Mouse (Mus musculus): ENCODE results near the gene Snap47.

Snap47 gene

GRCm38 (mm10) chr11:59451086-59451485 lies at the start of gene Snap47:
Gene Snap47 (minus strand): TSS chr11:59451186.
- no peak for DNase-seq (ENCODE audit: low spot score)

GRCm38 (mm10) chr11:59497747-59498146 lies 46.8 kb upstream of the Snap47 start:
- no peak for DNase-seq (ENCODE audit: low spot score)

GRCm38 (mm10) chr11:59496672-59497310 lies 45.8 kb upstream of the Snap47 start:
- DNase-seq (ENCODE audit: low spot score), result no peak

GRCm38 (mm10) chr11:59486222-59486621 lies 35.2 kb upstream of the Snap47 start:
- DNase-seq (ENCODE audit: low spot score), result no peak

- DNase-seq (ENCODE audit: low spot score), result no peak
These were observed 34.7 kb upstream of the Snap47 start for GRCm38 (mm10) chr11:59485641-59486040.

- peak; percentile 61 for DNase-seq (ENCODE audit: low spot score)
These were observed 32.2 kb upstream of the Snap47 start for GRCm38 (mm10) chr11:59483212-59483611.

- no peak for DNase-seq (ENCODE audit: low spot score)
These were observed 26.3 kb upstream of the Snap47 start for GRCm38 (mm10) chr11:59477240-59477639.

GRCm38 (mm10) chr11:59472326-59472677 lies 21.3 kb upstream of the Snap47 start, which contains the start of gene Zfp867:
Gene Zfp867 (minus strand): TSS chr11:59472474.
- peak; percentile 92 for DNase-seq (ENCODE audit: low spot score)

GRCm38 (mm10) chr11:59471413-59472325 lies 20.7 kb upstream of the Snap47 start:
- DNase-seq (ENCODE audit: low spot score), result no peak

- no peak for DNase-seq (ENCODE audit: low spot score)
These were observed 9.5 kb upstream of the Snap47 start for GRCm38 (mm10) chr11:59460459-59460858.

- DNase-seq (ENCODE audit: low spot score), result no peak
These were observed 8.0 kb upstream of the Snap47 start for GRCm38 (mm10) chr11:59458973-59459372.

- DNase-seq (ENCODE audit: low spot score), result no peak
These were observed 5.9 kb upstream of the Snap47 start for GRCm38 (mm10) chr11:59456891-59457290.

- DNase-seq (ENCODE audit: low spot score), result no peak
These were observed 5.4 kb upstream of the Snap47 start for GRCm38 (mm10) chr11:59456346-59456745.

GRCm38 (mm10) chr11:59450230-59450771 lies 685 bp downstream of the Snap47 start:
- no peak for DNase-seq (ENCODE audit: low spot score)

- DNase-seq (ENCODE audit: low spot score), result peak; percentile 91
These were observed 1.2 kb downstream of the Snap47 start, which contains the start of gene Jmjd4 for GRCm38 (mm10) chr11:59449741-59450229. Gene Jmjd4 (plus strand): TSS chr11:59450045.

- no peak for DNase-seq (ENCODE audit: low spot score)
These were observed 7.9 kb downstream of the Snap47 start for GRCm38 (mm10) chr11:59443102-59443501.

- DNase-seq (ENCODE audit: low spot score), result no peak
These were observed 13.0 kb downstream of the Snap47 start for GRCm38 (mm10) chr11:59437954-59438353.

- DNase-seq (ENCODE audit: low spot score), result no peak
These were observed 18.7 kb downstream of the Snap47 start for GRCm38 (mm10) chr11:59432261-59432660.

- DNase-seq (ENCODE audit: low spot score), result no peak
These were observed 21.0 kb downstream of the Snap47 start for GRCm38 (mm10) chr11:59429959-59430358.

GRCm38 (mm10) chr11:59428057-59428660 lies 22.8 kb downstream of the Snap47 start:
- no peak for DNase-seq (ENCODE audit: low spot score)

GRCm38 (mm10) chr11:59425671-59426101 lies 25.3 kb downstream of the Snap47 start:
- no peak for DNase-seq (ENCODE audit: low spot score)

- no peak for DNase-seq (ENCODE audit: low spot score)
These were observed 27.9 kb downstream of the Snap47 start for GRCm38 (mm10) chr11:59423010-59423588.
